Mouse (Mus musculus): ENCODE measurements around the gene Trpm3. TPM values are rescaled to one million over a fixed set of nuclear protein-coding genes. Genes with fewer than 3 reads are reported as not detected.

Trpm3 gene
- polyA plus RNA-seq, 1 experiment from 2014 or later, result 39.8 TPM

DNA sequence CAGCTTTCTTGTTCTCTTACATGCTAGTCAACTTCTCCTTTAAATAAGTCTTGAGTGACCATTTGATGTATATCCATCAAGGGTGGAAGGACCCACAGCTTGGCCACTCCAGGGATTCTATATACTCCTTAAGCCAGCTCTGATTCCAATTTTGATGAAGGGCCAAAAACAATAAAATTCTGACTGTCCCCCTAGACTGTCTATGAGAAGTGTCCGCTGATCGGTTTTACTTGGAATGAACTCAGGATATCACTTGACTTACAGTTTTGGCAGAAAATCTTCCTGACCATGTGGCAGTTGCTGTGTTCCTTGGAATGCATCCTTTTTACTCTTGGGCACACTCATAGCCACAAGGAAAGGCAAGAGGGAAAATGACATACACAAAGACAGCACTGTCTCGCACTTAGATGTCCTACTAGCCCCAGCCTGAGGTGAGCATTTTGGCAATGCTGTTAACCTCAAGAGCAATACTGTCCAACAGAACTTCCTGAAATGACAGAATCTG lies 636.4 kb downstream of the Trpm3 start:
- Histone ChIP-seq H3K4me3 (ENCODE audit: low read length) (no peak overlapping the region), H3K27ac (ENCODE audit: low read depth, low read length) (no peak overlapping the region), H3K36me3 (ENCODE audit: control insufficient read depth, insufficient read depth, low read length) (no peaks in the 10 kb centered on the region), H3K9ac (ENCODE audit: low read depth, low read length) (no peak overlapping the region), H3K4me2 (ENCODE audit: low read length) (no peak overlapping the region), H3K4me1 (ENCODE audit: control insufficient read depth, insufficient read depth, low read depth, low read length) (no peaks in the 10 kb centered on the region), H3K27me3 (replicated peaks; ENCODE audit: control insufficient read depth, insufficient read depth, low read length) (no peaks in the 10 kb centered on the region), H3K9me3 (ENCODE audit: control insufficient read depth, low read length) (no peaks in the 10 kb centered on the region)
- ATAC-seq, result no peak
- WGBS, result 88% methylated on average over 3 of the region's 3 CpGs

DNA sequence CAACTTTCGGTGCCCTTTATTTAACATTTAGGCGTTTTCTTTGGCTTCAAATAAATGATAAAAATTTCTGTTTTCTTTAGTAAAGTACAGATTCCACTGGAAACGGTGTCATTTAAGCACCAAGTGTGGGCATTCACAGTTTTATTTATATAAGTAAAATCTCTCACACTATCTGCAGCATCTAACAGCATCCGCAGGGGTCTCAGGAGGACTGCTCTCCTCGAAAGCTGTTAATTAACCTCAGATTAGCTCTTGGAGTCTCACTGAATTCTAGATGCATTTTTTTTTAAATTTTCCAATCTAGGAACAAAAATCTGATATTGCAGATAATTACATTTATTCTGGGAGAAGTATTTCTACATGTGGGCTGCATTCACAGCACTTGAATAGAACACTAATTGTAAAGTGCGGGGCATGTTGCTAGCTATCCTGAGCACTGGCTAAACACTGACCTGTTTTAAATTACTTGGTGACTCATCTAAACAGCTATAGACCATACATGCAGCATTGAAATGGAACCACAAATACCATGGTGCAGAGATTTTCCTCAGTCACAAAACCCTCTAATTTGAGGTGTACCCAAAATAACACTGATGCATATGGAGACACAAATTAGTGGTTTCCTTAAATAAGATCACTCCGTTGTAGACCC lies 641.5 kb downstream of the Trpm3 start:
- H3K4me3 ChIP-seq (ENCODE audit: low read length), result no peak overlapping the region
- ATAC-seq, result no peak
- no peaks in the 10 kb centered on the region for H3K27me3 ChIP-seq (replicated peaks; ENCODE audit: control insufficient read depth, insufficient read depth, low read length)
- H3K9ac ChIP-seq (ENCODE audit: low read depth, low read length), result no peak overlapping the region
- H3K4me1 ChIP-seq (ENCODE audit: control insufficient read depth, insufficient read depth, low read depth, low read length), result no peaks in the 10 kb centered on the region
- H3K9me3 ChIP-seq (ENCODE audit: control insufficient read depth, low read length), result no peaks in the 10 kb centered on the region
- 73% methylated on average over 7 of the region's 7 CpGs for WGBS
- H3K27ac ChIP-seq (ENCODE audit: low read depth, low read length), result no peak overlapping the region
- no peak overlapping the region for H3K4me2 ChIP-seq (ENCODE audit: low read length)
- no peaks in the 10 kb centered on the region for H3K36me3 ChIP-seq (ENCODE audit: control insufficient read depth, insufficient read depth, low read length)

DNA sequence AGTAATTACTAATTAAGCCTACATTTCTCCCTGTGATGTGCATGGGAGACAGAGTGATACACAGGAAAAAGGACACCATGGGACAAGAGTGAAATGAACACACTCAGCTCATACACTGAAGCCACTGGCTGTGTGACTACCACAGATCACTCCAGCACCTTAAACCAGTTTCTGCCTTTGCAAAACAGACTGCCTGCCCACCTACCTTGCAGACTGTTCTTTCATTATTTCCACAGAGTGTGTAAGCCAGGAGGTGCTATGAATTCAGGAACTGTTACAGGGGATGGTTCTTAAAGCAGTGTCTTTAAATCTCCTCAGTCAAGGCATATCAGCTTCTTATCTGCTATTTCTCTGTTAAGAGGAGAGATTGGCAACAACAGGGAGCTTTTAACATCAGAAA lies 642.7 kb downstream of the Trpm3 start:
- H3K36me3 ChIP-seq (ENCODE audit: control insufficient read depth, insufficient read depth, low read length), result no peaks in the 10 kb centered on the region
- H3K9me3 ChIP-seq (ENCODE audit: control insufficient read depth, low read length), result no peaks in the 10 kb centered on the region
- H3K4me2 ChIP-seq (ENCODE audit: low read length), result no peak overlapping the region
- no peaks in the 10 kb centered on the region for H3K27me3 ChIP-seq (replicated peaks; ENCODE audit: control insufficient read depth, insufficient read depth, low read length)
- no peak for ATAC-seq
- H3K27ac ChIP-seq (ENCODE audit: low read depth, low read length), result no peak overlapping the region
- H3K9ac ChIP-seq (ENCODE audit: low read depth, low read length), result no peak overlapping the region
- no peak overlapping the region for H3K4me3 ChIP-seq (ENCODE audit: low read length)
- H3K4me1 ChIP-seq (ENCODE audit: control insufficient read depth, insufficient read depth, low read depth, low read length), result no peaks in the 10 kb centered on the region

DNA sequence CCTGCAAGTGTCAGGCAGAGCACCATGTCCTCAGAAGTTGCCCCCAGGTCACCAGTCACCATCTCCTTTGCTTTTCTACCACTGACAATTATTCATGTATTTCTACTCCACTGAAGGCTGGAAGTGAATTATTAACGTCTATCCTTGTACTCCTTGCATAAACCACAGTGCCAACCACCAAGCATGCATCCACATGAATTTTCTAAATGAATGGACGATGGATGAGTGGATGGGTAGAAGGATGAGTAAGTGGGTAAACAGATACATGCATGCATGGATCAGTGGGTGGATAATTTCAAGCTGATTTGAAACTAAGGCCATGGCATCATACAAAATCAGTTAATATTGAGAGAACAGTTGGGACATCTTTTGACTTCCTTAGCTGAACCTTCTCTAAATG lies 644.9 kb downstream of the Trpm3 start:
- Histone ChIP-seq H3K36me3 (ENCODE audit: control insufficient read depth, insufficient read depth, low read length) (no peaks in the 10 kb centered on the region), H3K4me2 (ENCODE audit: low read length) (no peak overlapping the region), H3K4me1 (ENCODE audit: control insufficient read depth, insufficient read depth, low read depth, low read length) (no peaks in the 10 kb centered on the region), H3K27ac (ENCODE audit: low read depth, low read length) (no peak overlapping the region), H3K4me3 (ENCODE audit: low read length) (no peak overlapping the region), H3K9me3 (ENCODE audit: control insufficient read depth, low read length) (no peaks in the 10 kb centered on the region), H3K9ac (ENCODE audit: low read depth, low read length) (no peak overlapping the region), H3K27me3 (replicated peaks; ENCODE audit: control insufficient read depth, insufficient read depth, low read length) (no peaks in the 10 kb centered on the region)
- 82% methylated on average over 2 of the region's 2 CpGs for WGBS
- no peak for ATAC-seq

DNA sequence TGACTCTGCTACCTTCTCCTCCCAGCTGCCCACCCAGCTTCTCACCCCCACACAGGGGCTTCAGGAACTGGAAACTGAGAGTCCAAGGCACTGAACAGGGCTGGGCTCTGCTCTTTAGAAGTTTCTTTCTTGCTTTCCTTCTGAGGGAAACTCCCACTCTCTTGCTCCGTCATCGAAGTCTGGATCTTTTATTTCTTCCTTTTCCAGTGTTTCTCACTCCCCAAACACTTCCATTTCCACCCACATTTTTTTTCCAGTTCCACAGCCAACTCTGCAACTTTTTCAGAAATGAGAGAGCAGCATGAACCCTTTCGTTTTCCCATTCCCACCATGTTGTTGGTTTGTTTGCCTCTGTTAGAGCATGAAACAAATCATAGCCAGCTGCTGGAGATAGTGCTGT lies 650.9 kb downstream of the Trpm3 start:
- no peaks in the 10 kb centered on the region for H3K4me1 ChIP-seq (ENCODE audit: control insufficient read depth, insufficient read depth, low read depth, low read length)
- no peak overlapping the region for H3K4me3 ChIP-seq (ENCODE audit: low read length)
- no peaks in the 10 kb centered on the region; the same call in 1 of the 2 replicates for H3K9me3 ChIP-seq (ENCODE audit: control insufficient read depth, low read length)
- no peaks in the 10 kb centered on the region for H3K27me3 ChIP-seq (replicated peaks; ENCODE audit: control insufficient read depth, insufficient read depth, low read length)
- WGBS, result 85% methylated on average over 3 of the region's 3 CpGs
- no peak overlapping the region for H3K9ac ChIP-seq (ENCODE audit: low read depth, low read length)
- no peak for ATAC-seq
- H3K36me3 ChIP-seq (ENCODE audit: control insufficient read depth, insufficient read depth, low read length), result no peaks in the 10 kb centered on the region; the same call in 1 of the 2 replicates
- no peak overlapping the region for H3K27ac ChIP-seq (ENCODE audit: low read depth, low read length)
- no peak overlapping the region for H3K4me2 ChIP-seq (ENCODE audit: low read length)

DNA sequence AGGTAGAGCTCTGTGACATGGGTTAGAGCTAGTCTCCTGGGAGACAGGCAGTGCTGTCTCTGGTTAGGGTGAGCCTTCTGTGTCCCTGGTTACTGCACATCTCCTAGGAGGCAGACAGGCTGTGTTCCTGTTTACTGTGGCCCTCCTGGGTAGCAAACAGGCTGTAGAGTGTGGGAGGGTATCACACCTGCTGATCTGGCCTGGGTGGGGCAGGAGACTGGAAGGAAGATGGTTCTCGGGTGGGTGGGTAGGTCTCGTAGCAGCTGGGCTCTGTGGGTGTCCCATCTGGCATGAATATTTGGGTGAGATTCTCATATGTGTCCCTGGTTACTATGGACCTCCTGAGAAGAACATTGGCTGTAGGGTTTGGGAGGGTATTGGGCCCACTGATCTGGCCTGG lies 658.1 kb downstream of the Trpm3 start:
- H3K27me3 ChIP-seq (replicated peaks; ENCODE audit: control insufficient read depth, insufficient read depth, low read length), result no peaks in the 10 kb centered on the region
- no peak overlapping the region for H3K9ac ChIP-seq (ENCODE audit: low read depth, low read length)
- H3K4me1 ChIP-seq (ENCODE audit: control insufficient read depth, insufficient read depth, low read depth, low read length), result no peaks in the 10 kb centered on the region
- H3K27ac ChIP-seq (ENCODE audit: low read depth, low read length), result no peak overlapping the region
- no peak overlapping the region for H3K4me3 ChIP-seq (ENCODE audit: low read length)
- no peak for ATAC-seq
- no peak overlapping the region for H3K4me2 ChIP-seq (ENCODE audit: low read length)
- H3K9me3 ChIP-seq (ENCODE audit: control insufficient read depth, low read length), result no peaks in the 10 kb centered on the region; the same call in 1 of the 2 replicates
- 84% methylated on average over 2 of the region's 2 CpGs for WGBS
- no peaks in the 10 kb centered on the region; the same call in 1 of the 2 replicates for H3K36me3 ChIP-seq (ENCODE audit: control insufficient read depth, insufficient read depth, low read length)

DNA sequence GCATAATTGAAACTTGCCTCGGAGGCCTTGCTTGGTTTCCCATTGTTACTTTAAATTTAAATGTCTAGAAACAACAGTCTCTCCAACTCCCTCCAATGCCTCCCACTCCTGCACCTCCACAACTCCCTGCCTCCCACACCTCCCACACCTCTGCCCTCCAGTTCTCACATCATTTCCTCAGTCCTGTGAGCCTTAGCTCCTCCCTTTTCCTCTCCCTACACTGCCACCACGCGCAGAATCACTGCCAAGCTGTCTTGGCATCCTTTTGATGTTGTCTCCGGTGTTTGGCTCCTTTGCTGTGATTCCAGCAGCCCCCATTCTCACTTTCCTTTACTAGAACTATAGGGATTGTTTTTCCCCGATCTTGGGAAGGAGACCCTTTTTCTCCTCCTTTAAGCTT lies 661.6 kb downstream of the Trpm3 start:
- Histone ChIP-seq H3K4me3 (ENCODE audit: low read length) (no peak overlapping the region), H3K36me3 (ENCODE audit: control insufficient read depth, insufficient read depth, low read length) (no peaks in the 10 kb centered on the region), H3K4me1 (ENCODE audit: control insufficient read depth, insufficient read depth, low read depth, low read length) (no peaks in the 10 kb centered on the region), H3K27ac (ENCODE audit: low read depth, low read length) (no peak overlapping the region), H3K9me3 (ENCODE audit: control insufficient read depth, low read length) (no peaks in the 10 kb centered on the region), H3K27me3 (replicated peaks; ENCODE audit: control insufficient read depth, insufficient read depth, low read length) (no peaks in the 10 kb centered on the region), H3K9ac (ENCODE audit: low read depth, low read length) (no peak overlapping the region), H3K4me2 (ENCODE audit: low read length) (no peak overlapping the region)
- no peak for ATAC-seq
- 34% methylated on average over 5 of the region's 5 CpGs for WGBS

DNA sequence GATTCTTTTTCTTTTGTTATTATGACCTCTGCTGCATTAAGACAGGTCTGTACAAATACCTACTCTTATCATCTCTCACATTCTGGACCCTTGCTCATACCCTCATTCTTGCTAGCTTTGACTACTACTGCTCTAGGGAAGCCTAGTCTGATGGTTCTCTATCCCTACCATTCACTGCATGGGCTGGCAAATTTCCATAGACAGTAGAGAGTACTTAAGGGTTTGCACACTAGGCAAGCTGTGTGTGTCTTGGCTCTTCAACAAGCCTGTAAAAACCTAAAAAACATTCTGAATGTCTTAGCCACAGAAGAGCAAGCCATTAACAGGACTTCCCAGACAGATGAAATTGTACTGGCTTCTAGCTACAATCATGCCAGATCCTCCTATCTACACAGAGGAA lies 664.5 kb downstream of the Trpm3 start:
- no peak for ATAC-seq
- no peaks in the 10 kb centered on the region for H3K4me1 ChIP-seq (ENCODE audit: control insufficient read depth, insufficient read depth, low read depth, low read length)

DNA sequence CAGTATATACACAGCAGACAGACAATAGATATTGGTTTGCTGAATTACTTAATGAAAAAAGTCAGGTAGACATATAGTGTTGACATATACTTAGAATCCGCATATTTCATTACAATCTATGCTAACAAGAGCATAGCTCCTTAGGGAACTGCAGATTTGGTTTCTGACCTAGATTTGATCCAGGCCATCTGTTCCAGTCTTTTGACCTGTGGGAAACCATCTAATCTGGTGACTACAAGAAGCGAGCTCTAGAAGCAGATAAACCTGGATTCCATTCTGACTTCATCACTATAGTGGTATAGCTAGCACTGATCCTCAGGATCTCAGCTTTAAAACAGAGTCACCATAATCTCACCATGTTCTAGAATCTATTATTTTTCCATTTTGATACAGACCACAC lies 665.5 kb downstream of the Trpm3 start:
- Histone ChIP-seq H3K27me3 (replicated peaks; ENCODE audit: control insufficient read depth, insufficient read depth, low read length) (no peaks in the 10 kb centered on the region), H3K36me3 (ENCODE audit: control insufficient read depth, insufficient read depth, low read length) (no peaks in the 10 kb centered on the region), H3K27ac (ENCODE audit: low read depth, low read length) (no peak overlapping the region), H3K4me1 (ENCODE audit: control insufficient read depth, insufficient read depth, low read depth, low read length) (no peaks in the 10 kb centered on the region), H3K4me3 (ENCODE audit: low read length) (no peak overlapping the region), H3K9me3 (ENCODE audit: control insufficient read depth, low read length) (no peaks in the 10 kb centered on the region), H3K9ac (ENCODE audit: low read depth, low read length) (no peak overlapping the region), H3K4me2 (ENCODE audit: low read length) (no peak overlapping the region)
- no peak for ATAC-seq
- 84% methylated on average over 2 of the region's 2 CpGs for WGBS

More for the DNA sequence above, 664.5 kb downstream of the Trpm3 start:
- no peak overlapping the region for H3K4me3 ChIP-seq (ENCODE audit: low read length)
- H3K4me2 ChIP-seq (ENCODE audit: low read length), result no peak overlapping the region
- no peaks in the 10 kb centered on the region for H3K9me3 ChIP-seq (ENCODE audit: control insufficient read depth, low read length)
- H3K27ac ChIP-seq (ENCODE audit: low read depth, low read length), result no peak overlapping the region
- H3K27me3 ChIP-seq (replicated peaks; ENCODE audit: control insufficient read depth, insufficient read depth, low read length), result no peaks in the 10 kb centered on the region
- H3K9ac ChIP-seq (ENCODE audit: low read depth, low read length), result no peak overlapping the region
- no peaks in the 10 kb centered on the region for H3K36me3 ChIP-seq (ENCODE audit: control insufficient read depth, insufficient read depth, low read length)
